Mouse (Mus musculus) G1E (cell line): Measurements from ENCODE around the gene Sap25.

ENCODE experiments used
- CTCF ChIP-seq: IDR thresholded peaks from 2 replicates; pipeline ENCODE4 v1.5.1; 2012; ENCODE audit warnings: low read depth, low read length, inconsistent platforms, mixed read lengths
- GATA1 ChIP-seq: IDR thresholded peaks from 2 replicates; pipeline ENCODE4 v1.6.1; 2012; ENCODE audit warnings: borderline replicate concordance, low read length, inconsistent platforms, mixed read lengths
- GATA2 ChIP-seq: IDR thresholded peaks from 2 replicates; pipeline ENCODE4 v1.6.1; 2012; ENCODE audit warnings: low read depth, low read length, inconsistent platforms, borderline replicate concordance
- POLR2AphosphoS5 ChIP-seq: IDR thresholded peaks from 2 replicates; pipeline ENCODE4 v1.6.1; 2012; ENCODE audit warnings: low read depth, low read length, inconsistent platforms; ENCODE audit not compliant: insufficient replicate concordance
- TAL1 ChIP-seq: conservative IDR thresholded peaks from 2 replicates; pipeline ENCODE4 v1.6.1; 2012; ENCODE audit warnings: low read depth, low read length, inconsistent platforms, mixed read lengths

DNA sequence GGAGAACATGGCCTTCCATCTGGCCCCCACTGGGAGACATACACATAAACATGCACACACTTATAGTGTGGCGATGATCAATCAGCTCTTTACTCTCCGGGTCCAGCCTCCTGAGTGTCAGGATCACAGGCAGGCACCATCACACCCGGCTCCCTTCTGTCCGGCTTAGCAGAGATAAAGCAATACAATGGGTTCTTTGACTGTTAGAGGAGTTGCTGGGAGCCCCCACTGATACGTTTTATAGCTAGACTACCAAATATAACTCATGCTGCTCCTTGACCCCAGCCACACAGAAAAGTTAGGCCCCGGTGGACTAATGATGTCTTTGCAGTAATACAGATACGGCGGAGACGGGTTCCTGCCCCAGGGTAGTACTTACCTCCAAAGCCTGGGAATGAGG, 21.9 kb downstream of the Sap25 start:
- TF ChIP-seq CTCF (no peak), GATA1 (no peak), POLR2AphosphoS5 (no peak), TAL1 (no peak), GATA2 (no peak)
